Mouse (Mus musculus) bone marrow macrophage, adult 2 months (primary cell): ENCODE results near the gene Tmbim1. TPM values are rescaled to one million over a fixed set of nuclear protein-coding genes. Genes with fewer than 3 reads are reported as not detected.
A peak's percentile ranks its signal among the peaks of the same experiment; 100 is the strongest.
"Not testable (repeated sequence)": the region's sequence is repeated elsewhere in the genome, so short reads cannot be mapped to it uniquely, and the experiment has no call there.

ENCODE experiments used
- H3K27ac ChIP-seq: 2 replicates; pipeline ENCODE4 v1.5.1; 2012; ENCODE audit warnings: low read depth, low read length; ENCODE audit not compliant: insufficient read depth
- H3K4me1 ChIP-seq: 2 replicates; pipeline ENCODE4 v1.6.1; 2012; ENCODE audit warnings: low read length; ENCODE audit not compliant: control insufficient read depth, insufficient read depth
- H3K4me3 ChIP-seq: 2 replicates; pipeline ENCODE4 v1.5.1; 2012; ENCODE audit warnings: mild to moderate bottlenecking, low read length, moderate library complexity; ENCODE audit not compliant: insufficient read depth
- CTCF ChIP-seq: IDR thresholded peaks from 2 replicates; pipeline ENCODE4 v1.5.1; 2012; ENCODE audit warnings: low read depth, mild to moderate bottlenecking, low read length, moderate library complexity
- POLR2A ChIP-seq: IDR thresholded peaks from 2 replicates; pipeline ENCODE4 v1.6.1; 2012; ENCODE audit warnings: mild to moderate bottlenecking, low read depth, low read length, borderline replicate concordance
- polyA plus RNA-seq: library from polyadenylated mRNA; stranded (reverse); fragments of >200 nt; gene quantifications from 2 replicates; pipeline ENCODE4 v1.2.4, GENCODE M21; 2012; ENCODE audit not compliant: missing spikeins, insufficient read depth, insufficient read length

Gene Tmbim1
- 73.6 and 74.7 TPM in 2 replicates for polyA plus RNA-seq

- TF ChIP-seq CTCF (no peak), POLR2A (no peak)
- H3K27ac ChIP-seq = peak within 1 kb of the TSS; percentile 67
- H3K4me1 ChIP-seq = peaks cover 45% of the 10 kb centered on the region
- peak within 1 kb of the TSS; percentile 85 for H3K4me3 ChIP-seq
Measured at GRCm38 (mm10) chr1:74305522-74305921, at the start of gene Tmbim1. Gene Tmbim1 (minus strand): TSS chr1:74305622.

GRCm38 (mm10) chr1:74353453-74354229, 48.2 kb upstream of the Tmbim1 start:
- no peak overlapping the region for H3K4me3 ChIP-seq
- TF ChIP-seq POLR2A = no peak
- TF ChIP-seq CTCF = no peak
- no peaks in the 10 kb centered on the region for H3K4me1 ChIP-seq
- H3K27ac ChIP-seq = no peak overlapping the region

- Histone ChIP-seq H3K27ac (no peak overlapping the region), H3K4me1 (no peaks in the 10 kb centered on the region), H3K4me3 (no peak overlapping the region)
- no peak for TF ChIP-seq CTCF
- no peak for TF ChIP-seq POLR2A
Measured at GRCm38 (mm10) chr1:74352532-74353096, 47.2 kb upstream of the Tmbim1 start.

- Histone ChIP-seq H3K4me3 (no peak overlapping the region), H3K4me1 (no peaks in the 10 kb centered on the region), H3K27ac (no peak overlapping the region)
- TF ChIP-seq POLR2A = no peak
Measured at GRCm38 (mm10) chr1:74351185-74351769, 45.9 kb upstream of the Tmbim1 start.

GRCm38 (mm10) chr1:74344163-74344916, 38.9 kb upstream of the Tmbim1 start:
- H3K4me1 ChIP-seq = peaks cover 8% of the 10 kb centered on the region
- H3K4me3 ChIP-seq = no peak overlapping the region
- TF ChIP-seq POLR2A (no peak), CTCF (no peak)
- no peak overlapping the region for H3K27ac ChIP-seq

DNA sequence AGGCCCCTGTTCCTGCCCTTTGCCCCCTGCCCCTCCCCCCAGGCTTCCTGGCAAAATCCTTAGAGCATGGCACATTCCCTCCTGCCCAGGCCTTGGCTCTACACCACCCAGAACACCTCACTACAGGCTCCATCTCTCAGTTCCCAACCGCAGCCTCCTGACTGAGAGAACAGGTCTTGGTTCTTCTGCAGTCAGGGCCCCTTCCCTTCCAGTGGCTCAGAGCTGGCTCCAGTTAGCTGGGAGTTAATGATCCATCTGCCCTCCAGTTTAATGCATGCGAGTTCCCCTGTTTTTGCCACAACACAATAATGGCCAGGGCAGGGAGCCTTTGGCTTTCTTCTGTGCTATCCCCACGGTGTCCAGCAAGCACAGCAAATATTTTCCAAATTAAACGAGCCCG, 37.7 kb upstream of the Tmbim1 start:
- no peak overlapping the region for H3K4me3 ChIP-seq
- H3K27ac ChIP-seq = no peak overlapping the region
- peaks cover 16% of the 10 kb centered on the region for H3K4me1 ChIP-seq
- no peak for TF ChIP-seq POLR2A
- TF ChIP-seq CTCF = no peak

- TF ChIP-seq POLR2A (no peak), CTCF (no peak)
- Histone ChIP-seq H3K27ac (no peak overlapping the region), H3K4me3 (no peak overlapping the region), H3K4me1 (peaks cover 16% of the 10 kb centered on the region)
Measured at GRCm38 (mm10) chr1:74342308-74342707, 36.9 kb upstream of the Tmbim1 start.

- no peak for TF ChIP-seq CTCF
- no peak for TF ChIP-seq POLR2A
- peaks cover 16% of the 10 kb centered on the region for H3K4me1 ChIP-seq
- H3K4me3 ChIP-seq = no peak overlapping the region
- no peak overlapping the region for H3K27ac ChIP-seq
Measured at GRCm38 (mm10) chr1:74341898-74342297, 36.5 kb upstream of the Tmbim1 start.

DNA sequence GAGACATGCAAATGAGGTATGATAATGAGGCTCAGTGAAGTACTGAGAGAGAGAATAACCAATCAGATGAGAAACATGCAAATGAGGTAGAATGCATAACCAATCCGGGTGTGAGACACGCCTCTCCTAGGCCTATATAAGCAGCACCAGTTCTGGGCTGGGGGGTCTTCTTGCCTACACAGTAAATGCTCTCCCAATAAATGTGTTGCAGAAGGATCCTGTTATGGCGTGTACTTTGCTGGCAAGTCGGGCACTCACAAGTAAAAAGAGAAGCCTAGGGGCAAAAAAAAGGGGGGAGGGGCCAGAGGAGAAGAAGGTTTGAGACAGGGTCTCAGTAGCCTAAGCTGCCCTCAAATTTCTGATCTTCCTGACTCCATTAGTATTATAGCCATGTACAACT, 35.6 kb upstream of the Tmbim1 start:
- H3K4me1 ChIP-seq = peaks cover 16% of the 10 kb centered on the region

GRCm38 (mm10) chr1:74340361-74340764, 34.9 kb upstream of the Tmbim1 start:
- Histone ChIP-seq H3K4me1 (peaks cover 16% of the 10 kb centered on the region), H3K4me3 (no peak overlapping the region), H3K27ac (no peak overlapping the region)
- TF ChIP-seq POLR2A = no peak
- TF ChIP-seq CTCF = no peak

More for the DNA sequence above, 35.6 kb upstream of the Tmbim1 start:
- H3K27ac ChIP-seq, H3K4me3 ChIP-seq: not testable (repeated sequence)
